Mouse (Mus musculus): Measurements from ENCODE around the gene Tnip3. TPM values are rescaled to one million over a fixed set of nuclear protein-coding genes. Genes with fewer than 3 reads are reported as not detected.
A peak's percentile ranks its signal among the peaks of the same experiment; 100 is the strongest.

Tnip3 gene
- total and polyA plus RNA-seq, 3 experiments = 0.78 to 2.7 (median 2.0) TPM

DNA sequence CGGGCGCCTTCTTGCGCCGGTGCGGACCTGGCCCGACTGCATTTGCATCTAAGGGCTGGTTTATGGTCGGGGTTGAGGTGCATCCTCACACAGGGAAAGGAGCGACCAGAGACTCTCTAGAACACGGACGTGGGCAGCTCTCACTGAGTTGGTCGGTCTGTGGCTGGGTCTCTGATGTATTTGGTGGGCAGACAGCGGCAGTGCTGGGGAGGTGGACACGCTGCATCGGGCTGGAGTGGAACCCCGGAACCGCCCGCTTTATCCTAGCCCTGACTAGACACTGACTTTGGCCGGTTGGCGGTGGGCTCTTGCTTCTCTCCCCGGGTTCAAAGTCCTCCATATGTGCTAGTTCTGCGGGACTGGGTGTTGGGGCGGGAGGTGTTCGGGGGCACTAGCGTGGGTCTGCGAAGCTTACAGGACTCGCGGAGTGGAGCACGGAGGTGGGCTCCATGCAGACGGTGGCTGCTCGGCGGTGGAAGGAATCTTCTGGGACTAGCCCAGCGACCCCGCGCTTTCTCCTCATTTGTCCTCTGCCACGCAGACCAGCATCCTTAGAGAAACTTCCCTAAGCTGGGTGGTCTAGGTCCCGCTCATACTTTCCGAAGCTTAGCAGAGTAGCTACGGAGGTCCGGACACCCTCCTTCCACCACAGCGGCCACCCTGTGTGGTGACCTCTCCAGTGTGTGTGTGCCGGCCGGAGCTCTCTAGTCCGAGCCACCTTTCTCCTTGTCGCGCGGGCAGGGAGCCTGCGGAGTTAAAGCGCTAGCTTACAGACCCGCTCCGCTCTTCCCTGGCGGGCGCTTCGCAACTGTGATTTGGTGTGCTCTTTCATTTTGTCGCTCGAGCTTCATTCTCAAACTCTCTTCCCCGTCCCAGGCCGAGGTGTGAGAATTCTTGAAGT is 147.3 kb downstream of the Tnip3 start:
- TF ChIP-seq EP300 (IDR thresholded peaks at IDR 0.05; ENCODE audit: insufficient read depth, low read depth, low read length) (no peak), POLR2A (IDR thresholded peaks at IDR 0.05; ENCODE audit: insufficient read depth, low read depth, low read length) (no peak), CTCF (IDR thresholded peaks at IDR 0.05) (no peak)
- peak; percentile 42 to 52 for DNase-seq
- Histone ChIP-seq H3K79me2 (replicated peaks; ENCODE audit: control insufficient read depth, insufficient read depth, low read length) (no peaks in the 10 kb centered on the region), H3K4me3 (peak overlapping the region; percentile 69), H3K36me3 (ENCODE audit: control insufficient read depth, insufficient read depth, low read length) (no peaks in the 10 kb centered on the region), H3K4me1 (ENCODE audit: control insufficient read depth, insufficient read depth, low read length) (no peaks in the 10 kb centered on the region), H3K9ac (ENCODE audit: low read depth, low read length) (peak overlapping the region; percentile 51), H3K27ac (no peak overlapping the region), H3K27me3 (ENCODE audit: control insufficient read depth, insufficient read depth, low read length) (peaks cover 4% of the 10 kb centered on the region; the same call in 1 of the 2 replicates)
- under 1% methylated on average over 57 of the region's 57 CpGs for WGBS
- intact Hi-C loops (cut with DNase I) = loop anchor here (10.0 kb wide), 1 partner anchor 102 kb away; the partner anchor contains the start of gene Prdm5

Other genes starting within 250 kb of the Tnip3 start
- gene C130060K24Rik, start 144.2 kb upstream of the Tnip3 start, total RNA-seq (2021) = under 1 TPM in 1 of 2 experiments, not detected in 1; 0.14 TPM
- gene C130060K24Rik, start 144.2 kb upstream of the Tnip3 start, polyA plus RNA-seq (2012; rRNA removed) = not detected in 2 replicates
- 1 to 10 TPM; 2.5 to 2.8 TPM for gene Ndnf, start 146.3 kb downstream of the Tnip3 start, total RNA-seq (2021)
- gene Ndnf, start 146.3 kb downstream of the Tnip3 start, polyA plus RNA-seq (2012; rRNA removed) = 3.6 and 8.4 TPM in 2 replicates